ENCODE assay signal across 10 mouse cellular contexts in genomic region chr10:42583157-42583872, GRCm38 (mm10). TPM values are rescaled to one million over a fixed set of nuclear protein-coding genes. Genes with fewer than 3 reads are reported as not detected.
A peak's percentile ranks its signal among the peaks of the same experiment; 100 is the strongest.
DNase-seq lines count a peak whose midpoint lies in the region; ATAC-seq lines count a peak whose summit lies in the region.
"Had no signal": no experiment of that assay in that cellular context is flagged by ENCODE, and none has a peak within 500 bp of the region (broad histone marks: within the 10 kb centered on the region; RNA-seq: fewer than 3 reads in every experiment).

Nr2e1 (minus strand) TSS chr10:42583632.
Ostm1 (plus strand) TSS chr10:42583822.

- WGBS in heart, embryonic 13.5 days, result under 1% methylated on average over 43 of the region's 43 CpGs
- under 1% methylated on average over 43 of the region's 43 CpGs for WGBS in hindbrain, embryonic 14.5 days

- peak within 1 kb of the TSS; percentile 65 for H3K4me2 ChIP-seq in heart, embryonic 13.5 days
- peak within 1 kb of the TSS; percentile 35 for H3K4me2 ChIP-seq in hindbrain, embryonic 14.5 days (replicated peaks)

- no peak for DNase-seq in heart, postnatal 4 days
- DNase-seq in embryo, embryonic 11 days, result peak; percentile 73
- no peak for DNase-seq in hindbrain, embryonic 14.5 days (ENCODE audit: low spot score)
- peak; percentile 44 to 49 for DNase-seq in left cerebral cortex, adult 8-10 months (ENCODE audit: low spot score in 2 of 2)
- DNase-seq in retina, embryonic 14.5 days (ENCODE audit: low spot score), result peak; percentile 91
- DNase-seq in cerebellum, adult 11-12 months, result no peak
- no peak for DNase-seq in thymus, postnatal 14 days

- peak within 1 kb of the TSS; percentile 47 for H3K4me3 ChIP-seq in heart, embryonic 13.5 days
- H3K4me3 ChIP-seq in hindbrain, embryonic 14.5 days (replicated peaks; ENCODE audit: low read length), result peak within 1 kb of the TSS; percentile 14

- no peaks in the 10 kb centered on the region for H3K9me3 ChIP-seq in heart, embryonic 13.5 days
- H3K9me3 ChIP-seq in hindbrain, embryonic 14.5 days (ENCODE audit: control insufficient read depth, low read length), result peaks cover 5% of the 10 kb centered on the region; the same call in 1 of the 2 replicates

- no peaks in the 10 kb centered on the region for H3K36me3 ChIP-seq in heart, embryonic 13.5 days
- H3K36me3 ChIP-seq in hindbrain, embryonic 14.5 days (replicated peaks; ENCODE audit: control insufficient read depth, insufficient read depth), result no peaks in the 10 kb centered on the region
- H3K36me3 ChIP-seq: G1E had no signal

- H3K9ac ChIP-seq in heart, embryonic 13.5 days, result no peak within 1 kb of the TSS
- no peak within 1 kb of the TSS for H3K9ac ChIP-seq in hindbrain, embryonic 14.5 days

- H3K4me1 ChIP-seq in heart, embryonic 13.5 days, result peaks cover 46% of the 10 kb centered on the region
- H3K4me1 ChIP-seq in hindbrain, embryonic 14.5 days (replicated peaks; ENCODE audit: control insufficient read depth, insufficient read depth, low read length), result peaks cover 17% of the 10 kb centered on the region

- peaks cover 100% of the 10 kb centered on the region for H3K27me3 ChIP-seq in heart, embryonic 13.5 days (replicated peaks)
- peaks cover 98% of the 10 kb centered on the region for H3K27me3 ChIP-seq in hindbrain, embryonic 14.5 days (ENCODE audit: control insufficient read depth, insufficient read depth, low read length)

- ATAC-seq in heart, embryonic 13.5 days (ENCODE audit: extremely low read depth, insufficient number of reproducible peaks, low FRiP score, low TSS enrichment), result no peak
- no peak for ATAC-seq in hindbrain, embryonic 14.5 days (ENCODE audit: low FRiP score)

- H3K27ac ChIP-seq in heart, embryonic 13.5 days (replicated peaks), result no peak within 1 kb of the TSS
- H3K27ac ChIP-seq in hindbrain, embryonic 14.5 days, result no peak within 1 kb of the TSS

RNA-seq across cellular contexts. Expression of gene Nr2e1, which starts in this region (rescaled TPM):
- not detected in 2 replicates for polyA plus RNA-seq in heart, embryonic 13.5 days (2015; fragmentation: Nextera tagmentation; extraction: Ambion mirVana)
- total RNA-seq in heart, postnatal 4 days (2021), result not detected
- 0.23 TPM in 1 of 2 replicates, not detected in the other for polyA plus RNA-seq in hindbrain, embryonic 14.5 days (2014; fragmentation: Nextera tagmentation; extraction: Ambion mirVana)
- total RNA-seq in left cerebral cortex, adult 8-10 months (2022), result 10 to 100 TPM; 10.3 to 15.6 (median 12.2) TPM
- total RNA-seq: G1E; gastrocnemius, postnatal 4 days had no signal
- polyA plus RNA-seq: G1E had no signal

RNA-seq across cellular contexts. Expression of gene Ostm1, which starts in this region (rescaled TPM):
- polyA plus RNA-seq in heart, embryonic 13.5 days (2015; fragmentation: Nextera tagmentation; extraction: Ambion mirVana), result 19.2 and 19.5 TPM in 2 replicates
- total RNA-seq in heart, postnatal 4 days (2021), result 10 to 100 TPM; 18.2 to 19.9 TPM
- polyA plus RNA-seq in hindbrain, embryonic 14.5 days (2014; fragmentation: Nextera tagmentation; extraction: Ambion mirVana), result 41.8 and 43.5 TPM in 2 replicates
- 10 to 100 TPM; 45.8 to 51.5 (median 48.4) TPM for total RNA-seq in left cerebral cortex, adult 8-10 months (2022)

Comparison
In these comparisons a context has a peak if more than half of its experiments do, and no peak if none do; other contexts are left out.
1. RNA of gene Nr2e1 (total RNA-seq): 10.3 to 15.6 TPM in left cerebral cortex, adult 8-10 months; not detected in heart, postnatal 4 days; every median in the first group is over 10 times any median in the second.
2. DNase-seq: peak in embryo, embryonic 11 days (single experiment), left cerebral cortex, adult 8-10 months (2 of 2) and retina, embryonic 14.5 days (single experiment); none in heart, postnatal 4 days (single experiment), hindbrain, embryonic 14.5 days (single experiment), cerebellum, adult 11-12 months (single experiment) and thymus, postnatal 14 days (single experiment).